Mouse (Mus musculus) right cerebral cortex, postnatal 10 days (tissue): Measurements from ENCODE around the gene Fbxl13.

Experiments
- DNase-seq, 2 experiments: peaks; one replicate each; pipeline ENCODE4 v3.0.0; 2021; ENCODE audit warnings: low spot score in 2 of 2

The Fbxl13 gene

GRCm38 (mm10) chr5:21519166-21519565 lies 126.3 kb downstream of the Fbxl13 start:
- DNase-seq: no peak

DNA sequence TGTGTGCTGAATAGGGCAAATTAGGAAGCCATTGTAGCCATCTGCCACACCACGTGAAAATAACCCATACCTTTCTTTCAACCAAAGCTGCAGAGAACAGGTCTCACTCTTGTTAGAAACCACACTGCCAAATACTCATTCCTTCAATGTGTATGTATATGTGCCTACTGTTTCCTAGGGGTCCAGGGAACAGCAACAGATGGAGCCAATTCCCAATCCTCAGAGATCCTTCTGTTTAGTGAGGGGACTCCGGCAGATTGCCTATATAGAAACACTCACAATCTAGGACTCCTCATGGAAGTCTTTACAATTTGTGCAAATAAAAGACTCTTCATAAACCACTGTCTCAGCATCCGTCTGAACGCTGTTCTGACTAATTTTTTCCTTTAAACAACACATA lies 127.2 kb downstream of the Fbxl13 start:
- DNase-seq: no peak

DNA sequence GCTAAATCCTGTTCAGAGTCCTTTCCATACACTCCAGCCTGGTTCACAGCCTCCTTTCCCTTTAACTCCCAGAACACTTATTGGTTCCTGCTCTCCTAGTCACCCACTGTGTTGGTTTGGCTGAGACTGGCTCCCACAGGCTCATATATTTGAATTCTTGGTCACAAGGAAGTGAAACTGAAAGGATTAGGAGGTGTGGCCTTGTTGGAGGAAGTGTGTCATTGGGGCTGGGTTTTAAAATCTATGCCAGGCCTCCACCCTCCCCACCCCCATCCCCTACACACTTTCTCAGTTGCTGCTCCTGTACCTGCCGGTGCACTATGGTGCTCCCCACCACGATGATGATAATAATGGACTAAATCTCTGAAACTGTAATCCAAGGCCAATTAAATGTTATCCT lies 127.9 kb downstream of the Fbxl13 start:
- DNase-seq: no peak

DNA sequence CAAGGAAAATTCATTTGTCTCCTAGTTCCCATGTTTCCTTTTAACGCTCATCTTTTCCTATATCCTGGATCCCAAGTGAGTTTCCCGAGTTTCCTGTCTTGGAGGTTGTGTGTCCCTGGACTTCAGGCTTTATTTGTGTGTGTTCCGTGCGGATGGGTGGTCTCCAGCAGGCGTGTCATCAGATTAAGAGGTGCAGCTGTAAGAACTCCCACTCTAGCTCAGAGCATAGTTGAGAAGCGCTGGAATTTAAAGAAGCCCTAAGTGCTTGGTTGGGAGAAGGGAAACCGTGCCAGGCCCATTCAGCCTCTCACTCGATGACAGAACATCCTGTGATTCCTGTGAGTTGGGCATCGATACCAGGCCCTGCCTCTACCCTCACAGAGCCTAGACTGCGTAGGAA lies 132.1 kb downstream of the Fbxl13 start:
- DNase-seq: no peak

DNA sequence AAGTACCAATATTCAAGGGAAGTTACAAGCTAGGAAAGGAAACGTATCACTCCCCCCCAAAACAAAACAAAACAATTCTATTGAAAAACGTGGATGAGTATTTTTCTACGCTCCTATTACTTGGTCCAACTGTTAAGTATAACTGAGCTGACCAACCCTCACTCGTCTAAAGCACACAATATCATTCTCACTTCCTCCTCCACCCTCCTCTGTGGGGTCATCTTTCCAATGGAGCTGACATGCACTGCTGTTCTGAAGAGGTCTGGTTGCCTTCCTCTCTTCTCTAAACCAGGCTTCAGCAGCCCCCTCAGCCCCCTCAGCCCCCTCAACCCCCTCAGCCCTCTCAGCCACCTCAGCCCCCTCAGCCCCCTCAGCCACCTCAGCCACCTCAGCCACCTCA lies 135.6 kb downstream of the Fbxl13 start:
- no peak for DNase-seq

- no peak for DNase-seq
Observed at GRCm38 (mm10) chr5:21506887-21507286, 138.5 kb downstream of the Fbxl13 start.

GRCm38 (mm10) chr5:21505159-21505558 lies 140.3 kb downstream of the Fbxl13 start:
- DNase-seq: no peak

- peak in 1 of 2 experiments; percentile 54 for DNase-seq
Observed at GRCm38 (mm10) chr5:21502936-21503610, 142.4 kb downstream of the Fbxl13 start.

DNA sequence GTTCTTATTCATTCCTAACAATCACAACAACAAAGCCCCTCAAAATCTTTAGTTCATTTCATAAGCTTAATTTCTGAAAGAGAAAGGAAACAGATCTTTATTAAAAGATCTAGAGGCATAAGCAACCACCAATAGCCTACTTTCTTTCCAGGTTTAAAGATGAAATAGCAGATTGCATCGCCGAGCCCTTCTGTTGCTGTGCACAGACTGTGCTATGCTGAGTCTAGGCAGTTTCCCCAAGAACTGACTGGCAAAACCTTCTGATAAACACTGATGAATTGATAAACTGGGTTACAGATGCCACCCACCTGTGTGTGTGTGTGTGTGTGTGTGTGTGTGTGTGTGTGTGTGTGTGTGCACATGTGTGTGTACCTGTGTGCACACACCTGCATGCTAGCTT lies 144.5 kb downstream of the Fbxl13 start:
- DNase-seq: no peak

GRCm38 (mm10) chr5:21500133-21500532 lies 145.3 kb downstream of the Fbxl13 start:
- no peak for DNase-seq

DNA sequence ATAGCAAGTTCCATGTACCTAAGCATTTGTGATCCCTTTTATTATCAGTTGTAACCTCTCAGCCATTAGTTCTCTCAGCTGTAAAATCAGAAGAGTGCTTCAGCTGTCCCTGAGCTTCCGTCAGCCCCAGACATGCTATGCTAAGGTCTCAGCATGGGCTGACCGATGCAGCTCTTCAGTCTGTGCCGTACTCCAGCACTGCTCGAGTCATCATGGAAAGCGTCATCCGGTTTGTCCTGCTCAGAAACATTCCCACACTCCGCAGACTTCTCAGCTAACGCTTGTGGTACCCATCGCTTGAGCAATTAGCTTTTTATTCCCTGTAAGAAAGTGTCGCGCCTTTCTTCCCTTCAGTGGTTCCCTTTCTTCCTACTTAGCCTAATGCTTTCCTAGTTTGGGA lies 146.5 kb downstream of the Fbxl13 start:
- DNase-seq: no peak

DNA sequence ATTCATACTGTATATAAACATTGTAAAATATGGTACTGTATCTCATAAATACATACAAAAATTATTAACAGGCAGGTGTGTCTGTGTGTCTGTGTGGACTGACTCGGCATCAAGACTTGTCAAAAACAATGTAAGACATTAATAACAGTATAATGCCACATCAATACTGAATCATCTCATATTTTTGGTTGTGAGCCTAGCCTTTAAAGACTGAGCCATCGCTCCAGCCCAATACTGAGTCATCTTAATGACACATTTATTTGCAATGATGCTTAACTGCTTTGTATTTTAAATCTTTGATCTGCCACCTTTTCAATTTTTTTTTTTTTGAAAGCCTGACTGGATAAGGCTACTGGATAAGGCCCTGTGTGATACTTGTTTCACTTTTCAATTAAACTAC lies 146.9 kb downstream of the Fbxl13 start:
- no peak for DNase-seq

DNA sequence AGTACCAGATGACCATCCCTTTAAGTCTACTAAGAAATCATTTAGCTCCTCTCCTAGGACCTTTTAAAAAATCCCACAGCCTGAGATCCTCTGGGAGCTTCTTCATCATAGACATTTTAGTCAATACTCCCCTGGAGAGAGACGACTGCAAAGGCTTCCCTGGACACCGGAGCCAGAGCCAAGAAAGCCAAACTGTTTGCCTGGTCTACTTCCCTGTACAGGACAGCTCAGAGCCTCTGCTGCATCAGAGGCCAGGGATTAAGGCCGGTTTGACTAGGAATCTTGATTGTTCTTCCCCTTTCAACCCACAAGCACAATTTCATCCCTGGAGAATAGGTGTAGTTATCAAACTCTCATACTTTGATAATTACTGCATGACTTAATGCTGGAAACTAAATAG lies 148.6 kb downstream of the Fbxl13 start:
- no peak for DNase-seq

- peak; percentile 34 to 42 for DNase-seq
Observed at GRCm38 (mm10) chr5:21496321-21496720, 149.1 kb downstream of the Fbxl13 start.

GRCm38 (mm10) chr5:21494781-21495180 lies 150.7 kb downstream of the Fbxl13 start:
- no peak for DNase-seq

DNA sequence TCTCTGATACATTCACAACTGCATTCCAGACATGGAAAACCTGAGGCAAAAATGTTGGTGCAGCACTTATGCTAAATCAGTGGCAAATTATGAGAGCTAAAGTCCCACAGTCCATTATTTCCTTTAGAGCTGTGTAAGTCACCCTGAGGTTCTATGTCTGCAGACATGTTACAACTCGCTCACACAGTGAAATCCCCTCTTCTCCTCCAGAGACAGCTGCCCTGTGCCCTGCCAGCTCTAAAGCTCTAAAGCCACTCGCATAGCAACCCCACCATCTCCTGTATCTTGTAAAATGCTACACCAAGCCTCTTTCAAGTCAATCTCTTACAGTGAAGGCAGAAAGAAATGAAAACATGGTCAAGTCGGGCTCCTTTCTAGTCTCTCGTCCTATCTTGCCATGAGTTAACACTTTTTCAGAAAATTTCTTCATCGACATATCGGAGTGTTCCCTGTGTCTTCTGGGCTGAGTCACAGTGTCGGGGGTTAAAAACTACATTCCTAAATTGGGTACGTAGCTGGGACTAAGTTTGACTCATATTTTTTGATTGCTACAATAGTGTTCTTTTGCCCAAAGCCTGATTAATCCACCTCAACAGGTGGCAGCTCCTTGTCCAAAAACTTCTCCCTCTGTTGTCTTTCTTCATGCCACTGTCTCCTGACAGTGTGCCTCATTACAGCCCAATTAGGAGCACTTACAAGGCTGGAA lies 152.0 kb downstream of the Fbxl13 start:
- no peak for DNase-seq

- DNase-seq: no peak
Observed at GRCm38 (mm10) chr5:21492213-21492612, 153.2 kb downstream of the Fbxl13 start.

- no peak for DNase-seq
Observed at GRCm38 (mm10) chr5:21491469-21491868, 154.0 kb downstream of the Fbxl13 start.

- no peak for DNase-seq
Observed at GRCm38 (mm10) chr5:21489135-21489534, 156.3 kb downstream of the Fbxl13 start.

- DNase-seq: peak; percentile 33 to 38
Observed at GRCm38 (mm10) chr5:21488506-21488905, 156.9 kb downstream of the Fbxl13 start.

- peak; percentile 37 to 42 for DNase-seq
Observed at GRCm38 (mm10) chr5:21487716-21488115, 157.7 kb downstream of the Fbxl13 start.

- no peak for DNase-seq
Observed at GRCm38 (mm10) chr5:21487306-21487705, 158.1 kb downstream of the Fbxl13 start.

DNA sequence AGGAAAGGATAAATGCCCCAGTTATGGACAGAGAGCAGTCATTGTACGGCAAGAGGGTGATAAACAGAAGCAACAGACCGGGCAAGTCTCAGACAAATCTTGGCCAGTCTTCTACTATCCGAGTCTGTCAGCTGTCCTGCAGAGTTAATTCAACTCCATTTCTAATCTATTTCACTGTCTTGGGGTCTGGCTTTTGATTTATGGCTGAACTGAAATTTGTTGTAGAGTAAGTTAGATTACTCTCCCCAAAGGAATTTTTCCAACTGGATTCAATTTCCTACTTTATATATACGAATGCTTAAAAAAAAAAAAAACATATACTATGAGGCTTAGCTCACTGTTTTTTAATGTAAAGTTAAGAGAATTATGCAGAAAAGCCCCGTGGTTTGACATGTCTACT lies 158.6 kb downstream of the Fbxl13 start:
- DNase-seq: no peak
